Mouse (Mus musculus): Measurements from ENCODE around the gene Zfp513.

Zfp513 gene

DNA sequence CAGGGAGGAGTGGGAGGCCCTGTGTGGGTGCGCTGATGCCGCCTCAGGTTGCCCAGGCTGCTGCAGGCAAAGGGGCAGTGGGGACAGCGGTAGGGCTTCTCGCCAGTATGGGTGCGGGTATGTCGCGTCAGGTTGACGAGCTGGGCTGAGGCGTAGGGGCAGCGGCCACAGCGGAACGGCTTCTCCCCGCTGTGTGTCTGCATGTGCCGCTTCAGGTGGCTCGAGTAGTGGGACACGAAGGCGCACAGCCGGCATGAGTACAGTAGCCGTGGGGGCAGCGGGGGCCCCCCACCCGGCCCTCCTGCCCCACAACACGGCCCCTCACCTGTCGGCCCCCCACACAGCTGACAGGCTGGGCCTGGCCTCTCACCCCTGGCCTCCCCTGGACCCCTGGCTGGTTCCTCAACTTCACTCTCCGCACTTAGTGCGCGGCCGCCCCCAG, 1.8 kb downstream of the Zfp513 start:
- DNase-seq (ENCODE audit: low spot score in 2 of 2): no peak

DNA sequence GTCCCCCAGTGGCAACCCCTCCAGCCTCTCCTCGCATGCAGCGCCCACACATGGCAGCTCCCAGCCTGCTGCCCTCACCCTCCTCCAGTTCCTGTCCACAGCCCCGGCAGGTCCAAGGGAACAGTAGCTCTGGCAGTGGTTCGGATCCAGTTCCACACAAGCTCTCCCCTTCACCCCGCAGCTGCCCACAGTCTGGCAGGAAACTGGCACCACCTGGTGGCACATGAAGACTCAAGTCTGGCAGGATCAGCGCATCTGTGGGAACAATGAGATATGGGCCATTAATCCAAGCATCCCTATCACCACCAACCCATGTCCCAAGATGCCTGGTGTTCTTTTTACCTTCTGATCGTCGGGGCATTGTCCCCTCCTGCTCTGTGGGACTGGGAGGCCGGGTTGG, 2.2 kb downstream of the Zfp513 start:
- DNase-seq (ENCODE audit: low spot score in 2 of 2): no peak

DNA sequence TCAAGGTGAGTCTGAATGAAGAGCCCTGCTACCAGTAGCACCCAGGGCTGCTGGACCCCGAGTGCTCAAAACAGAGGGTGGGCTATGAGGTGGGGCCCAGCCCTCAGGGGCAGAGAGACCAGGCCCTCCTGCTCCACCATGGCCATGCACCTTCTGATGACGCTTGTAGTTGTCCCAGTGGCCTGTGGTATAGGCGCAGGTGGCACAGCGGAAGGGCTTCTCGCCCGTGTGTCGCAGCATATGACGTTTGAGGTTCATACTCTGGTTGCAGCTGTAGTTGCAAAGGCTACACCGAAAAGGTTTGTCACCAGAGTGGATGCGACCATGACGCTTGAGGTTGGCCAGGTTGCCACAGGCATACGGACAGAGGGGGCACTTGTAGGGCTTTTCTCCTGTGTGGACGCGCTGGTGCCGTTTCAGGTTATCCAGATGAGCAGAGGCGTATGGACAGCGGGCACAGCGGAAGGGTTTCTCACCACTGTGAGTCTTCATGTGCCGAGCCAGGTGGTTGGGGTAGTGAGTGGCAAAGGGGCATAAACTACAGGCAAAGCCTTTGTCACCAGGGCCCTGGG, 2.7 kb downstream of the Zfp513 start:
- DNase-seq (ENCODE audit: low spot score in 2 of 2): no peak

- no peak for DNase-seq (ENCODE audit: low spot score in 2 of 2)
These were observed 3.3 kb downstream of the Zfp513 start for GRCm38 (mm10) chr5:31198616-31199320.

DNA sequence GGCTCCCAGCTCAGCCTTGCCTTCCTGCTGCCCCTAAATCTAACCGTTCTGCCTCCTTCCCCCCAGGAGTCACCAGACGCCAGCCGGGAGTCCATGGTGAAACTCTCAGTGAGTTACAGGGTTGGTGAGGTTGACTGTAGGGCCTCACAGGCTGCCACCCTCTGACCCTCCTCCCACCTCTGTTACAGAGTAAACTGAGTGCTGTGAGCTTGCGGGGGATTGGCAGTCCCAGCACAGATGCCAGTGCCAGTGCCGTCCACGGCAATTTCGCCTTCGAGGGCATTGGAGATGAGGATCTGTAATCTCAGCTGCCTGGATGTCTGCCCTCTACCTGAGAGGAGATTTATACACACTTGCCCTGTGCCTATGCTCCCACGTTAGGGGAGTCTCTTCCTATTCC, 3.9 kb downstream of the Zfp513 start:
- DNase-seq (ENCODE audit: low spot score in 2 of 2): no peak

DNA sequence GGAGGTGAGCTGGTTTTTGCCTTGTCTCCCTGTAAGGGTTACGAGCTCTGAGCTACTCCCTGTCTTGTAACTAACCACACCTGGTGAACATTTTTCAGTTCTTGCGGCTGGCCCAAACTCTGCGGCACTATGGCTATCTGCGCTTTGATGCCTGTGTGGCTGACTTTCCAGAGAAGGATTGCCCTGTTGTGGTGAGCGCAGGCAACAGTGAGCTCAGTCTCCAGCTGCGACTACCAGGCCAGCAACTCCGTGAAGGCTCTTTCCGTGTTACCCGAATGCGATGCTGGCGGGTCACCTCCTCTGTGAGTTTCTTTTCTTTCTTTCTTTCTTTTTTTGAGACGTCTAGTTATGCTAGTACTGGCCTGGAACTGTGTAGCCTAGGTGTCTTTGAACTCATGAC, 5.0 kb downstream of the Zfp513 start:
- DNase-seq (ENCODE audit: low spot score in 2 of 2): no peak

- DNase-seq (ENCODE audit: low spot score in 2 of 2): no peak
These were observed 5.9 kb downstream of the Zfp513 start for GRCm38 (mm10) chr5:31196207-31196606.

DNA sequence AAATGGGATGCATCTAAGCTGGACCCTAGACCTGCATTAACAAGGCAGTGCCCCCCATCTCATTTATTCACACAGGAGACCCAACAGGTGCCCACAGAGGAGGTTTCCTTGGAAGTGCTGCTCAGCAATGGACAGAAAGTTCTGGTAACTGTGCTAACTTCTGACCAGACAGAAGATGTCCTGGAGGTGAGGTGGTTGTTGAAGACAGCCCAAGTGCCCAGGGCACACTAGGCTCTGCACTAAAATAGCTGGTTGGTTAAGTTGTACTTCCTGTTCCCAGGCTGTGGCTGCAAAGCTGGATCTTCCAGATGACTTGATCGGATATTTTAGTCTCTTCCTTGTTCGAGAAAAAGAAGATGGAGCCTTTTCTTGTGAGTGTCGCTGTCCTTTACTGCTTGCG, 6.4 kb downstream of the Zfp513 start:
- DNase-seq (ENCODE audit: low spot score in 2 of 2): no peak

DNA sequence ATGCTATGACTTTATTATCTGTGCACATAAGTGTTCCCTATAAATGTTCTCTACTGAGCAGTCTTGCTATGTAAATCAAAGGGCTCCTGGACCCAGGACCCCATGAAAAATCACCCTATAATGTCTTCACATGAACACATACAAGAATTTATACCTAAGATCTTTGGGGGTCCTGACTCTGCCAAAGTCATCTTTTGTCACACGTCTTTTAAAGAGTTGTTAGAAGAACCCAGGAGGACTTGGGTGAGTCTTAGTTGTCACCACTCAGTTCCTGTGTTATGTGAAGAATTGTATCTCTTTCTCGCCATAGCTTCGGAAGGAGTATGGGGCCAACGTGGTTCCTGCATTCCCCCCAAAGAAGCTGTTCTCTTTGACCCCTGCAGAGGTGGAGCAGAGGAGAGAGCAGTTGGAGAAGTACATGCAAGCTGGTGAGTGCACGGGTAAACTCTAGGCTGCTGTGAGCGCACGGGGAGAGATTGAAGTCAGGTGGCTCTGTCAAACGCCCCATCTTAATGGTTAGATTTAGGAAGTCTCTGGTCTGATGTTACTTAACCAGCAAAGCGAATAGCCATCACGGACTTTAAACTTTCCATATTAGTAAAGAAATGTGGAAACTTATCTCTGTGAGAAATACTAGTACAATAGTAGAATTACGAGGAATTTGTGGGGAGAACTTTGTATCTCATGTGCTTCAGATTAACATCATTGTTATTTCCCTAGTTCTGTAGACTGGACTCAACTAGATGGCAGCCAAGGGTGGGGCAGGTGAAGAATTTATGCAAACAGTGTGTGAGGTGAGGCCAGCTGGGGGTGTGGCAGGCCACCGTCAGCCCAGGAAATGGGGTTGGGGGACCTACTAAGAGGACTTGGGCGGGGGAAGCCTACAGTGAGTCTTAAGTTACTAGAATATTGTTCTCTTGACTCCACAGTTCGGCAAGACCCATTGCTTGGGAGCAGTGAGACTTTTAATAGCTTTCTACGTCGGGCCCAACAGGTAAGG, 7.3 kb downstream of the Zfp513 start:
- no peak for DNase-seq (ENCODE audit: low spot score in 2 of 2)

- no peak for DNase-seq (ENCODE audit: low spot score in 2 of 2)
These were observed 8.3 kb downstream of the Zfp513 start for GRCm38 (mm10) chr5:31193631-31194281.

GRCm38 (mm10) chr5:31192939-31193630, 9.0 kb downstream of the Zfp513 start, which contains the start of the genes Snx17 and Eif2b4:
TSS of gene Snx17 (plus strand) at chr5:31193227.
TSS of gene Eif2b4 (minus strand) at chr5:31193430.
- peak; percentile 99 to 100 for DNase-seq (ENCODE audit: low spot score in 2 of 2)

GRCm38 (mm10) chr5:31192045-31192938, 9.8 kb downstream of the Zfp513 start:
- DNase-seq (ENCODE audit: low spot score in 2 of 2): no peak

DNA sequence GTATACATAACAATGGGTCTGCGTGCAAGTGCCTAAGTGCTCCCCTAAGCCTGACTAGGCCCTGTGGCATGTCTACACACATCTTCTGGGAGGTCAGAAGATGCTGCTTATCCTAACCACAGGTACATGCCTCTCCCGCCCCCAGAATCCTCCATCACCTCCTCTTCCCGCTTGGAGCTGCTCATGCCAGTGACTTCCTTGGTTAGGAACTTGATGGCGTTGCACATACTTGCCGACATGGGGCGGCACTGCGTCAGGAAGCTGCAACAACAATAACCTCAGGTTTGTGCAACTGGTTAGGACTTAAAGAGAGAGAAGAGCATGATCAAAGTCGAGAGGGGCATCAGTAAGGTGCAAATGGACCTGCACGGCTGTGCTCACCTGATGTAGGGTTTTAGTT, 11.9 kb downstream of the Zfp513 start:
- no peak for DNase-seq (ENCODE audit: low spot score in 2 of 2)

- DNase-seq (ENCODE audit: low spot score in 2 of 2): no peak
These were observed 13.8 kb downstream of the Zfp513 start for GRCm38 (mm10) chr5:31188223-31188840.

DNA sequence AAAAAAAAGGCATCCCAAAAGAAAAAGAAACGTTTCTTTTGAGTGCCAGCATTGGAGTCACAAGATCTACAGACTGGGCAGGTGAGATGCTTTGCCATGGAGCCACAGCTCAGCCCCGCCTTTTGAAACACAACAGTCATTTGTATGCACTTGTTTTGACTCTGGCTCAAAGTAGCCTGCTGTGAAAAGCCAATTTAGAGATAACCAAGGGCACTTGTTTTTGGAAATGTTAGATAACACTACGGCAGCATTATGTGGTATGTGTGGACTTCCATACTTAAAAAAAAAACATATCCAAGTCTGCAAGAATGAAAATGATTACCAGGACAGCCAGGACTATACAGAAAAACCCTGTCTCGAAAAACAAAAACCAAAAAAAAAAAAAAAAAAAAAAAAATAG, 18.4 kb downstream of the Zfp513 start:
- no peak for DNase-seq (ENCODE audit: low spot score in 2 of 2)

GRCm38 (mm10) chr5:31181183-31181770, 20.8 kb downstream of the Zfp513 start:
- no peak for DNase-seq (ENCODE audit: low spot score in 2 of 2)

DNA sequence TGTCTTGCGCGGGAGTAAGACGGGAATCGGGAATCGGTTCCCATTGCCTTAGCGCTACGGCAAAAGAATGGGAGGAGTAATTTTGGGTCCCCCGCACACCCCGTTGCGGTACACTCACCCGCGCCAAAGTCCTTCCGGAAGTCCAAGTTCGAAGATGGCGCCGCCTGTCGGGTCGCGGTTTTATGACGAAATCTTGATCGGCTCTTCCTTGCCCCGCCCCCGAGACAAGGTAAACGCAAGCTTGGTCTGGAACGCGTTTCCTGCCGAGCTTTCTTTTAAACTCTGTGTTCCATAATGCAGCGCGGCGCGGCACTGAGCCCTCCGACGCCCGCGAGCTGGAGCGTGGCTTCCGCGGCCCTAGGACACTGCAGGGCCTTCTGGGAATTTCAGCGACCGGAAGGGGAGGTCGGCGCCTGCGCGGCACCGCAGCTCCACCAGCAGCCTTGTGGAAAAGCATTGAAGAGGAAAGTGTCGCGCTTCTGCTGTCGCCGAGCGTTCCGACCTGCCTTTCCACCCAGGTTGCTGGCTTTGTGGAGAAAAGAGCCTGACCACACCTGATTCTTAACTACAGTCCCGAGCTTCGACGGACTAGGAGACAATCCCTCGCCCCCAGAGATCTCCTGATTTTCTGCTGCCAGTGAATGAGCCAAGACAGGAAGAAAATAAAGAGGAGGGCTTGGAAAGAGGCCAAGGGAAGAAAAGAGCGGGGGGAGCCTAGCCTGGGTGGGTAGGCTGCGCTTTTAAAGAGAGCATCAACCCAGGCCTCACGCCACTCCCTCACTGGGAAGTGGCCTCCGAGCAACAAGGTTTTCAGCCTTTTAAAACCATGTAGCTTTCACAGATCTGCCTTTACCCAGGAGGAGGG, 22.1 kb downstream of the Zfp513 start, which contains the start of the genes Gm29609 and Gtf3c2:
Gene Gm29609, minus strand, starts transcription at position 146 of the 865 bp plus-strand sequence.
Gene Gtf3c2, minus strand, starts transcription at position 379 of the 865 bp plus-strand sequence.
- DNase-seq (ENCODE audit: low spot score in 2 of 2): peak; percentile 88 to 93

- no peak for DNase-seq (ENCODE audit: low spot score in 2 of 2)
These were observed 22.8 kb downstream of the Zfp513 start for GRCm38 (mm10) chr5:31179301-31179765.

All from urinary bladder, adult 18-20 months (tissue).